In the genomic region with DNA sequence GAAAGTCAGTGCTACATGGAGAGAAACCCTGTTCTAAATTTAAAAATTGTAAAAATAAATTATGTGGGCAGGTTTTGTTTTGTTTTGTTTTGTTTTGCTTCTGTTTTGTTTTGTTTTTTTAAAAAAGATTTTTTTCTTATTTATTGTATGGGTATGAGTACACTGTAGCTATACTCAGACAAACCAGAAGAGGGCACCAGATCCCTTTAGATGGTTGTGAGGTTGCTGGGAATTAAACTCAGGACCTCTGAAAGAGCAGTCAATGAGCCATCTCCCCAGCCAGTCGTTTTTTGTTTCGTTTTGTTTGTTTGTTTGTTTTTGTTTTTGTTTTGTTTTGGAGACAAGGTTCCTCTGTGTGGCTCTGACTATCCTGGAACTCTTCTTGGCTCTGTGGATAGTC, we compare ENCODE assay signal across 7 mouse cellular contexts. TPM values are rescaled to one million over a fixed set of nuclear protein-coding genes. Genes with fewer than 3 reads are reported as not detected.
DNase-seq lines count a peak whose midpoint lies in the region; ATAC-seq lines count a peak whose summit lies in the region.

No protein-coding gene starts in this region.

- peak; percentile 77; the same call in 1 of the 2 replicates for ATAC-seq in common myeloid progenitor, adult 5-6 weeks (replicated peaks; ENCODE audit: low read depth, poor library complexity, severe bottlenecking)

- DNase-seq in layer of hippocampus, adult 9-10 months (ENCODE audit: low spot score) = peak; percentile 20
- no peak for DNase-seq in layer of hippocampus, postnatal 14 days (ENCODE audit: low spot score in 2 of 2)
- peak; percentile 21 to 34 for DNase-seq in CD8-positive naive resting alpha-beta T cell, adult 2 months (ENCODE audit: low read depth in 2 of 2, low spot score in 2 of 2)
- DNase-seq in NIH3T3 (ENCODE audit: low read depth) = peak; percentile 75
- peak; percentile 46 to 56 for DNase-seq in kidney, postnatal 36 days
- DNase-seq in skeletal muscle tissue, adult 2 months (ENCODE audit: low read depth, low spot score) = peak; percentile 4

RNA-seq across cellular contexts. Expression of a gene that starts 54.5 kb away (rescaled TPM):
- total RNA-seq in layer of hippocampus, postnatal 14 days (2021) = 10 to 100 TPM; 22.8 to 24.1 TPM
- 10.9 and 13.8 TPM in 2 replicates for total RNA-seq in common myeloid progenitor, adult 5-6 weeks (2017)

Comparison
In these comparisons a context has a peak if more than half of its experiments do, and no peak if none do; other contexts are left out.
1. DNase-seq: peak in layer of hippocampus, adult 9-10 months (single experiment), CD8-positive naive resting alpha-beta T cell, adult 2 months (2 of 2), NIH3T3 (single experiment), kidney, postnatal 36 days (2 of 2) and skeletal muscle tissue, adult 2 months (single experiment); none in layer of hippocampus, postnatal 14 days (0 of 2).